Mouse (Mus musculus) megakaryocyte progenitor cell, adult 5-6 weeks (primary cell): ENCODE data around the gene Keap1. TPM values are rescaled to one million over a fixed set of nuclear protein-coding genes. Genes with fewer than 3 reads are reported as not detected.
"Not testable (repeated sequence)": the region's sequence is repeated elsewhere in the genome, so short reads cannot be mapped to it uniquely, and the experiment has no call there.

Experiments
- ATAC-seq: replicated peaks from 2 replicates; pipeline ENCODE4 v1.8.0; 2016; ENCODE audit warnings: mild to moderate bottlenecking, moderate TSS enrichment, inconsistent platforms; ENCODE audit not compliant: poor library complexity
- total RNA-seq, 2 experiments: library from RNA; stranded (forward) in 1 of 2; stranded (reverse) in 1 of 2; fragments of 157-497, 149-512 nt in 1 of 2; fragments of 200-1000 nt in 1 of 2; gene quantifications; 2 replicates each; pipeline versions ENCODE4 v1.2.3 to v1.2.4; 2015 to 2017

Keap1 gene
- total RNA-seq (2015) (17.2 and 18.3 TPM in 2 replicates), total RNA-seq (2017) (35.3 and 38.4 TPM in 2 replicates)

GRCm38 (mm10) chr9:21238733-21239464 lies at the start of gene Keap1:
Gene Keap1, minus strand, starts transcription at chr9:21239361.
- peak; percentile 52 for ATAC-seq

- ATAC-seq: no peak
Measured at GRCm38 (mm10) chr9:21288404-21289336, 49.5 kb upstream of the Keap1 start.

GRCm38 (mm10) chr9:21287571-21288402 lies 48.6 kb upstream of the Keap1 start, which contains the start of gene Kri1:
Gene Kri1, minus strand, starts transcription at chr9:21287969.
- peak; percentile 67 for ATAC-seq

GRCm38 (mm10) chr9:21286753-21287152 lies 47.6 kb upstream of the Keap1 start:
- peak; percentile 5; the same call in 1 of the 2 replicates for ATAC-seq

GRCm38 (mm10) chr9:21283994-21284393 lies 44.8 kb upstream of the Keap1 start:
- ATAC-seq: no peak

GRCm38 (mm10) chr9:21283591-21283990 lies 44.4 kb upstream of the Keap1 start:
- no peak for ATAC-seq

GRCm38 (mm10) chr9:21277776-21278175 lies 38.6 kb upstream of the Keap1 start:
- ATAC-seq: no peak

GRCm38 (mm10) chr9:21276307-21276706 lies 37.1 kb upstream of the Keap1 start:
- ATAC-seq: no peak

- no peak for ATAC-seq
Measured at GRCm38 (mm10) chr9:21275727-21276126, 36.6 kb upstream of the Keap1 start.

- ATAC-seq: no peak
Measured at GRCm38 (mm10) chr9:21275013-21275710, 36.0 kb upstream of the Keap1 start.

GRCm38 (mm10) chr9:21274336-21274735 lies 35.2 kb upstream of the Keap1 start:
- ATAC-seq: no peak

GRCm38 (mm10) chr9:21273520-21274228 lies 34.5 kb upstream of the Keap1 start:
- ATAC-seq: no peak

GRCm38 (mm10) chr9:21273094-21273493 lies 33.9 kb upstream of the Keap1 start:
- no peak for ATAC-seq

GRCm38 (mm10) chr9:21272391-21272790 lies 33.2 kb upstream of the Keap1 start:
- no peak for ATAC-seq

- ATAC-seq: not testable (repeated sequence)
Measured at GRCm38 (mm10) chr9:21269590-21269989, 30.4 kb upstream of the Keap1 start.

GRCm38 (mm10) chr9:21268305-21268704 lies 29.1 kb upstream of the Keap1 start:
- no peak for ATAC-seq

GRCm38 (mm10) chr9:21266889-21267288 lies 27.7 kb upstream of the Keap1 start:
- no peak for ATAC-seq

- ATAC-seq: no peak
Measured at GRCm38 (mm10) chr9:21265611-21266010, 26.4 kb upstream of the Keap1 start.

- ATAC-seq: peak; percentile 92
Measured at GRCm38 (mm10) chr9:21265000-21265561, 25.9 kb upstream of the Keap1 start, which contains the start of gene Atg4d. Gene Atg4d, plus strand, starts transcription at chr9:21265293.
